Mouse (Mus musculus) R1 (cell line): ENCODE results near the gene Tmprss2.

ENCODE experiments used
- DNase-seq: peaks from one replicate; pipeline ENCODE4 v3.0.0-alpha.2; 2018; ENCODE audit warnings: low read depth, low spot score

Tmprss2 gene

GRCm38 (mm10) chr16:97610939-97611338 is at the start of gene Tmprss2:
Tmprss2 (minus strand) TSS chr16:97611195.
- DNase-seq = peak; percentile 22

GRCm38 (mm10) chr16:97659225-97659658 is 48.2 kb upstream of the Tmprss2 start:
- DNase-seq = peak; percentile 39

DNA sequence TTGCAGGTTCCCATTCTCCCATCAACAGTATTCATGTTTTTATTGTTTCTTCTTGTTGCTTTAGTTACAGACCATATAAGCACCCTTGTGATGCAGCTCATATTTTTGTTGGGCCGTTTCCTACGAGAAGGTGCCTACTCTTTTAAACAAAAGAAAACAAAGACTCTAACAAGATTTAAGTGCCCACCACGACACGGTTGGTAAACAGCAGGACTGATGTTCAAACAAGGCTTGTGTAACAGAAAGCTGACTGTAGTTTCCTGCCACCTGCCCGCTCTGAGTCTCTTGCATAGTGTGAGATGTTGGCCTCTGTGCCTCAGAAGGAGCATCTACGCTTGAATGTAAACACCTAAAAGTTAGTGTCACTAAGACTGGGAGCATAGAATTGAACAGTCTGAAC is 47.5 kb upstream of the Tmprss2 start:
- DNase-seq = no peak

GRCm38 (mm10) chr16:97655800-97656199 is 44.8 kb upstream of the Tmprss2 start:
- DNase-seq = no peak

GRCm38 (mm10) chr16:97649522-97650188 is 38.7 kb upstream of the Tmprss2 start:
- DNase-seq = no peak

GRCm38 (mm10) chr16:97644681-97645080 is 33.7 kb upstream of the Tmprss2 start:
- no peak for DNase-seq

- no peak for DNase-seq
These were observed 28.6 kb upstream of the Tmprss2 start for GRCm38 (mm10) chr16:97639630-97640029.

DNA sequence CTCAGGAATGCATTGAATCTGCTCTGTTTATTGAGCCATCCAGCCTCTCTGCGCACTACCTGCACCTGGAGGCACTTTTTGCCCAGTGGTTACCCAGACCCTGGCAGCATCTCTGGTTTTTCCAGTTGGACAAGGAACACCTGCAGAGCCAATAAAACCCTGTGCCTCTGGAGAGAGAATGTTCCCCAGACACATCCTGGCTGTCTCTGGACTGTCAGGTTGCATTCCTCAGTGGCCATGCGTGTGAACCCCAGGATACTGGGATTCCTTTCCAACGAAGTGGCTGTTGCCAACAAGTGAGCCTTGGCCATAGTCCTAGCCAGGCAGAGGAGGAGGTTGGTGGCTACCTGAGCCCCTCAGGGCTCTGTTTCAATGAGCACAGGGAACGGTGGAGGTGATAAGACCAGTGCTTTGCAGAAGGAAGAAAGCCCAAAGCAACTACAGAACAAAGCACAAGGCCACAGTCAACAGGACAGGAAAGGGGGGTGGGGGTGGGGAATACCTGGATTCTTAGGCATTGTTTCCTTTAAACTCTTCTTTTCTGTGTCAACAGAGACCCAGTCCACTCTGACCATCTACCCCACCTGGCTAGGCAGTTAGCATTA is 22.0 kb upstream of the Tmprss2 start:
- DNase-seq = no peak

- DNase-seq = no peak
These were observed 12.2 kb upstream of the Tmprss2 start for GRCm38 (mm10) chr16:97623166-97623565.

GRCm38 (mm10) chr16:97622383-97622889 is 11.4 kb upstream of the Tmprss2 start:
- DNase-seq = peak; percentile 15

GRCm38 (mm10) chr16:97618285-97618684 is 7.3 kb upstream of the Tmprss2 start:
- no peak for DNase-seq

GRCm38 (mm10) chr16:97612009-97612408 is 1.0 kb upstream of the Tmprss2 start:
- no peak for DNase-seq

DNA sequence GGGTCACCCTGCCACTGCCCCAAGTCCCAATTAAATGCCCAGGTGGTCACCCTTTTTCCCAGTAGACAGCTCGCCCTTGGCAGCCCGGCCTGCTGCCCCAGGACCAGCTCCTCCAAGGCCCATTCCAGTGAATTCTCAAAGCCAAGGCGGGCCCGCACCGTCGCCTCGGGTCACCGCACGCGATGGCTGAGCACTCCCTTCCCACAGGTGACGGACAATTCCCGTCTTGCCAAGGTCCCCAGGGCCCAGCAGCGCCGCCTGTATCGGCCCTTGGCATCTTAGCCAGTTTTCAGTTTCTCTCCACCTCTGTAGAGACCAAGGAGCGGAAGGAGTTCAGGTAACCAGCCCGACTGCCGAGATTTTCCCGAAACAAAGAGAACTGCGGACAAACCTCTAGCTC is 749 bp downstream of the Tmprss2 start:
- DNase-seq = no peak

DNA sequence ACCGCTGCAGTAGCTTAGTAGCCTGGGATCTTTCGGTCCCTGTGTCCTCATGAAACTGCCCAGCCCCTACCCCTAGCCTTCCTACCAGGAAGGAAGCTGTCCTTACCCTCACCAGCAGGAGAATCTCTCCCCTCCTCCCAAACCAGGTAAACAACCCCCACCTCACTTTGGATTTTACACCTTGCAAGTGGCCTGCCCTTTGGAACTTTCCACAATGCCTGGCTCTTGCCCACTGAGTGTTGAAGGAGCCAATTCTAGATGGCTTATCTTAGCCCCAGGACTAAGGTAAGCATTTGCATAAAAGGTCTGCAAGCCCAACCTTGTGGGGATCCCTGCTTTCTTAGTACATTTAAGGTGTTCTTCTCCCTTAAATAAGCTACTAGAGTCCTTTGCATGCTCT is 1.3 kb downstream of the Tmprss2 start:
- no peak for DNase-seq

DNA sequence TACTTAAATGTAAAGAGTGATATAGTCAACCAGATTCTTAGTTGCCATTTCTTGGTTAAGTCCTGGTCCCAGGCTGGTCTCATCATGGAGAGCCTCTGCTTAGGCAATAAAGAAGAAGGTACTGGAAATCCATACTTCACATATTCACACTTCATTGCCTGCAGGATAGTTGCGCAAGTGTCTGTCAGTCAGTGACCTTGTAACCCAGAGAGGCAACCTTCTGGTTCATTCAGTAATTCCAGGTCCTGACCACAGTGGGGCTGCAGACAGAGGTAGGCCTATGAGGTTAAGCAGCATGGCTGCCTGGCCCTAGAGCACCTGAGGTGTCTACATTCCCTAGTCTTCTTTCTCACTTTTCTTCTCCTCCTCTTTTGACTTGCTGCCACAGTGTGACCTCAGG is 3.0 kb downstream of the Tmprss2 start:
- DNase-seq = no peak

DNA sequence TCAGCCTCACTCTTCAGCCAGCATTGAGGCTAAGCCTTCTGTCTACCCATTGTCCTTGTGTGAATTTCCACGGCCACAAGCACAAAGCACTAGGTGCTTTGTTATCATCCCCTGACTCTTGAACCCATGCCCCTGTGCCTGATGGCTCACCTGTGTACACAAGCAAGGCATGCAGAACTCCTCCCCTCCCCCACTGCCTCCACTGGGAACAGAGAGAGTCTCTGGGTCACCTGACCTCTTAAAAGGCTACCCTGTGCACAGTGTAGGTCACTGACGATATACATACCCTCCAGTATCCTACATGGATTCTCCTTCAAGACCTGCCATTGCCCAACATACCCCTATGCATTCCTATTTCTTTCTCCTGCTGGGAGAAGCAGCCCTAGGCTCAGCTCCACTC is 4.2 kb downstream of the Tmprss2 start:
- no peak for DNase-seq

DNA sequence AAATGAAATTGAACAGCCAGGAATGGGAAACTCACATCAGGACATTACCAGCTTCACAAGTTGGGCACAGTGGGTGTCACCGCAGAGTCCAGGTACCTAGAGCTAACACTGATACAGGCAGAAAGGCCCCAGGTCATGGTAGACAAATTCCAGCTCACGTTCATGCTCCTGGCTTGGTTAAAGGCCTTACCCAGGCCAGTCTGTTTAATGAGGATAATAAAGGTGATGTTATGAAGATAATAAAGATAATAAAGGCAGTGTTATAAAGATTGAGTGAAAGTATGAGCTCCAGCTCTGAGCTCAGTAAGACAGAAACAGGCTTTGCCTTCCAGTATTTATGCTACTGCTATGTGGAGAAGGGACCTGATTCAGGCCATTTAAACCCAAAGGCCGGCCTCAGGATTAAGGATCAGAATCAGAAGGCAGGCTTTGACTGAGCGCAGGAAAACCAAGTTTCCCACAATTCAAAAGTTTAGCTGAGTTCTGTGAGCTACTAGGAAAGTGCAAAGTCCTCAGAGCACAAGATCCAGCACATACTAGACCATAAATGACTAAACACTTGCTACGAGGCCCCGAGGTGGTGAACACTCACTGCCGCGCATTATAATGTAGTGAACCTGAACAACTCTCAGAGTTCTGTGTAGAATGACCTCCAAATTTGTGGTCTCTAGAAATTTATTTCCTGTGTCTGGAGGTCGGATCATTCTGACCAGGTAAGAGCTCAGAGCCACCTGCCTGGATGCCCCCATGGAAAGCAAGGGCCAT is 4.9 kb downstream of the Tmprss2 start:
- no peak for DNase-seq

- DNase-seq = no peak
These were observed 8.7 kb downstream of the Tmprss2 start for GRCm38 (mm10) chr16:97602256-97602655.

DNA sequence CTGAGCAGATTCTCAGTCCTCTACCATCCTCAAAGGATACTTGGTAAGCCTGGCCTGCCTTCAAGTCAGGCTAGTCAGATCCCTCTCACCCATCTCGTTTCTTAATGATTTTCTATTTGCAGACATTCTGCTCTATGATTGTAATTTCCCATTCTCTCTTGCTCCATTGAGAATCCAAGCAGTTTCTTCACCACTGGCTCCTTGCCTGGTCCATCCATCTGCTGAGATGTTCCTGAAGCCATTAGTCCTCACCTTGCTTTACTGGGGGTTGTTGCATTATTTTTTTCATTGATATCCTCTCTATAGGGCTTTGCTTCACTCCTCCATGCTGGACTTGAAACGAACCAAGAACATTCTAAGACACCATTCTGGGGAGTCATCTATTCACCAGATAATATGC is 10.4 kb downstream of the Tmprss2 start:
- DNase-seq = no peak

DNA sequence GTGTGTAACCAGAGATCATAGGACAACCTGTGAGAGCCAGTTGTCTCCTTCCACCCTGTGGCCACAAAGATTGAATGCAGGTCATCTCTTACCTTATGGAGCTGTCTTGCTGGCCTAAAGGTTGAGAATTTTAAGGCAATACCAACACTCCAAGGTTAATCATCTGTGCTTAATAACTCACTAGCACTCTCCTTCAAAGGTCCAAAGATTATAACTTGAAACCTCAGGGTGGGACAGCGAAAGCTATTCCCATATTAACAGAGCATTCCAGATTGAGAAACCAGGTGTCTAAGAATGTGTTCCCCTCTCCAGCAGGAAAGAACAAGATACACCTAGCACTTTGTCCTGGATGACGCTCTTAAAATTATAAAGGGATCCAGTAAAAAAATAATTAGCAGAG is 12.9 kb downstream of the Tmprss2 start:
- DNase-seq = no peak

GRCm38 (mm10) chr16:97593816-97594509 is 17.0 kb downstream of the Tmprss2 start:
- no peak for DNase-seq

GRCm38 (mm10) chr16:97593057-97593456 is 17.9 kb downstream of the Tmprss2 start:
- DNase-seq = peak; percentile 82
